Mouse (Mus musculus) left cerebral cortex, postnatal 14 days (tissue): ENCODE results near the gene Cptp. TPM values are rescaled to one million over a fixed set of nuclear protein-coding genes. Genes with fewer than 3 reads are reported as not detected.

ENCODE experiments used
- DNase-seq, 2 experiments: peaks; one replicate each; pipeline ENCODE4 v3.0.0; 2021 to 2022; ENCODE audit warnings: low spot score in 2 of 2, mixed read lengths in 1 of 2
- intact Hi-C: fragments of 180-260 bp; cut with DNase I; formaldehyde crosslinking; loops from one replicate; pipeline ENCODE4 v1.15.1; 2025
- total RNA-seq, 2 experiments: library from RNA; stranded (reverse); gene quantifications; 2 replicates each; pipeline ENCODE4 v1.2.3; 2021

Gene Cptp
- total RNA-seq, 2 experiments from 2014 or later: 28.8 to 29.7 TPM

- intact Hi-C loops: no loop called here
- no peak for DNase-seq
These were observed 20.7 kb downstream of the Cptp start for GRCm38 (mm10) chr4:155848434-155849095.

DNA sequence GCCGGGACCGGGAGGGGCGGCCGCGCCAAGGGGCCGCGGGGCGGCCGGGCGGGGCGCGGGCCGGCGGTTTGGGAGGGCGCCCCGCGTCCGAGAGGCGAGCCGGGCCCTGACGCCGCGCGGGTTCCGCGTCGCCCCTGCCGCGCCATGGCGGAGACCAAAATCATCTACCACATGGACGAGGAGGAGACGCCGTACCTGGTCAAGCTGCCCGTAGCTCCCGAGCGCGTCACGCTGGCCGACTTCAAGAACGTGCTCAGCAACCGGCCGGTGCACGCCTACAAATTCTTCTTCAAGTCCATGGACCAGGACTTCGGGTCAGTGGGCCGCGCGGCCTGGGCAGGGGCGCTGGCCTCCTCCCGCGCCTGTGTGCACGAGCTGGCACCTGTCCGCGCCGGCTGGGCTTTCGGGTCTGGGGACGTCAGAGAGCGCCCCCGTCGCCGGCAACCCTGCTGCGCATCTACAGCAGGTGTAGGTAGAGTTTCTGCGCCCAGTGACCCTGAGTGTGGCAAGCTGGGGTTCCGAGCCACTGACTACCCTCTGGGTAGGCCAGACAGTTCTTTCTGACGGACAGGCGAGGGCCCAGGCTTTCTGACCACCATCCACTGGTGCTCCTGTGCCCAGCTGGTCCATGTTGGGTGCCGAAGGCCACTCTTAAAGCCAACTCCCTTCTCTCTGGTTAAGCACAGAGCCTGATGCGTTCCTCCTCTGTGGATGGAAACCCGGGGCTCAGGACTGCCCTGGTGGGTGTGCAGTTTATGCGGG is 21.5 kb downstream of the Cptp start:
- DNase-seq: no peak
- intact Hi-C loops: no loop called here

- intact Hi-C loops: no loop called here
- DNase-seq: peak; percentile 90 to 96
These were observed 22.2 kb downstream of the Cptp start, which contains the start of gene Dvl1 for GRCm38 (mm10) chr4:155846871-155847578. Gene Dvl1 (plus strand): TSS chr4:155847402.

DNA sequence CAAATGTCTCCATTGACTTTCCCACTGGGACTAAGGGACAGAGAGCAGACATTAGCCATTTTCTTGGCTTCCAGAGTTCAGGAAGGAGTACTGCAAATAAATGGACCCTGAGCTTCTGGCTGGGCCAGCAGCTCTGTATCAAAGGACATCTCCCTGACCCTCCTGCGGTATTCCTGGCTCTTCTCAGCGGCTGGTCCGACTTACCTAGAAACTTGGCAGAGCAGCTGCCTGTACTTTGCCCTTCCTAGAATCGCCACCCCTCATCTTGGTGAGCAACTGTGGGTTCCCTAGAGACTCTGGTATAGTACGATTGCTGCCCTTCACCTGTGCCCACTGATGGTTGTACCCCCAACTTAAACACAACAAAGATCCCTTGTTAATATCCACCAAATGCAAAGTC is 26.0 kb downstream of the Cptp start:
- no peak for DNase-seq
- intact Hi-C loops: no loop called here

DNA sequence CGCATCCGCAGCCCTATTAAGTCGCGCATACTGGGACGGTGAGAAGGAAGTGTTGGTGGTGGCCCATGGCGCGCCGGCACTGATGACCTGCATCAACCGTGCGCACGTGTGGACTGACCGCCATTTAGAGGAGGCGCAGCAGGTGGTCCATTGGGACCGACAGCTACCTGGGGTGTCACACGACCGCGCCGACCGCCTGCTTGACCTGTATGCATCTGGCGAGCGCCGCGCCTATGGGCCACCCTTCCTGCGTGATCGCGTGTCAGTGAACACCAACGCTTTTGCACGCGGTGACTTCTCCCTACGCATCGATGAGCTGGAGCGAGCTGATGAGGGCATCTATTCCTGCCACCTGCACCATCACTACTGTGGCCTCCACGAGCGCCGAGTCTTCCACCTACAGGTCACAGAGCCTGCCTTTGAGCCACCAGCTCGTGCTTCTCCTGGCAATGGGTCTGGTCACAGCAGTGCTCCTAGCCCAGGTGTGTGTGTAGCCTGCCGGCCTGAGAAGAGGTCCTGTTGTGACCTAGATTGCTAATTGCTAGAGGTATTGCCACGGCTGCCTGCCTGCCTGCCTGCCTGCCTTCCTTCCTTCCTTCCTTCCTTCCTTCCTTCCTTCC is 27.5 kb downstream of the Cptp start:
- intact Hi-C loops: no loop called here
- DNase-seq: no peak

DNA sequence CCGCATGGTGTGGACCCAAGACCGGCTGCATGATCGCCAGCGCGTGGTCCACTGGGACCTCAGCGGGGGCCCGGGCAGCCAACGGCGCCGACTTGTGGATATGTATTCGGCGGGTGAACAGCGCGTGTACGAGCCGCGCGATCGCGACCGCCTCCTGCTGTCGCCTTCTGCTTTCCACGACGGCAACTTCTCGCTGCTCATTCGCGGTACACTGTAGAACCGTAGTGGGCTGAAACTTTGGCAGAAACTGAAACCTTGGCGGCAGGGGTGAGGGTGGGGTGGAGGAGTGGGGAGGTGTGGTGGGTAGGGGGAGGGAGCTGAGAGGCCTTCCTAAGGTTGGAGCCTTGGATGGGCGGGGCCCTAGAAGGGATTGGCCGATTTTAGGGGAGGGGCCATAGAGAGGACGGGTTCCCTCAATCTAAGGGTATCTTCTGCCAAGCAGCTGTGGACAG is 28.2 kb downstream of the Cptp start:
- intact Hi-C loops: no loop called here
- peak in 1 of 2 experiments; percentile 62 for DNase-seq

GRCm38 (mm10) chr4:155840076-155841002 is 28.9 kb downstream of the Cptp start:
- intact Hi-C loops: no loop called here
- peak in 1 of 2 experiments; percentile 59 for DNase-seq

- peak in 1 of 2 experiments; percentile 41 for DNase-seq
These were observed 29.7 kb downstream of the Cptp start, which contains the start of gene Mxra8 for GRCm38 (mm10) chr4:155839483-155839910. Gene Mxra8 (plus strand): TSS chr4:155839680.

DNA sequence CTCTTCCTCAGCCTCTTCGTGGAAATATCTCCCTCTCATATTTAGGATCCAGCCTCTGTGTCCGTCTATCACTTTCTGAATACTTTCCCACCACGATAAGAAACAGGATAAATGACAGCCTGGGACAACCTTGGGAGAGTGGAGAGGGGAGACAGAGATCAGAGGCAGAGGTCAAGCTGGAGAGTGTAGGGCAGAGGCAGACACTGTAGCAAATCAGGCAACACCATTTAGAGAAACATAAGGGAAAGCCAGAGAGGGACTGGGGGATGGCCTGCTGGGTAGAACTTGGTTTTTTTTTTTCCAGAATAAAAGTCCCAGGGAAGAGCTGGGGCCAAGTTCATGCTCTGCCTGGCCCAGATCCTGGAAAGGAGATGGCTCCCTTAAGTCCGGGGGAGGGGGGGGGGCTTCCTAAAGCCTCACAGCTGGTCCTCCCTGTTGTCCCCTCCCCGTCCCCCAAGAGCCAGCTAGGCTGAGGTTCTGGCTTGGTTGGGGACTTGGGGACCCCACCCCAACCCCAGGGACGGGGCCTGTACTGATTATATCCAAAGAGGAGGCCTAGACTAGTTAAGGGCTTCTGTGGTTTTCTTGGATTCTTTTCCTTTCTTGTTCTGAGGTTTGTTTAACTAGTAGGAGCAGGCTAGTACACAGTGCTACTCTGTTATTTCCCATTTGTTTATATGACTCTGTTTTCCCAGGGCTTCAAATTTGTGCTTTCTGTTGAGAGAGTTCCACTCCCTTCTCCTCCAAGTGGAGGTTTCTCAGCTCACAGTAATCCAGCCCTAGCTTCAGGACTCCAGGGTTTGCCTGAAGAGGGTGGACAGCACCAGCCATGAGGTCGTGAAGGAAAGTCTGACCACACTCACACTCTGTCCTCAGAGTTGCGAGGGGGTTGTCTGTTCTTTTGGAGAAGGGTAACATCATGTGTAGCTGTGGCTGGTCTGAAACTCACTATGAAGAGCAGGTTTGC is 30.8 kb downstream of the Cptp start:
- intact Hi-C loops: no loop called here
- no peak for DNase-seq

More at GRCm38 (mm10) chr4:155839483-155839910, 29.7 kb downstream of the Cptp start, which contains the start of gene Mxra8:
- intact Hi-C loops: no loop called here

DNA sequence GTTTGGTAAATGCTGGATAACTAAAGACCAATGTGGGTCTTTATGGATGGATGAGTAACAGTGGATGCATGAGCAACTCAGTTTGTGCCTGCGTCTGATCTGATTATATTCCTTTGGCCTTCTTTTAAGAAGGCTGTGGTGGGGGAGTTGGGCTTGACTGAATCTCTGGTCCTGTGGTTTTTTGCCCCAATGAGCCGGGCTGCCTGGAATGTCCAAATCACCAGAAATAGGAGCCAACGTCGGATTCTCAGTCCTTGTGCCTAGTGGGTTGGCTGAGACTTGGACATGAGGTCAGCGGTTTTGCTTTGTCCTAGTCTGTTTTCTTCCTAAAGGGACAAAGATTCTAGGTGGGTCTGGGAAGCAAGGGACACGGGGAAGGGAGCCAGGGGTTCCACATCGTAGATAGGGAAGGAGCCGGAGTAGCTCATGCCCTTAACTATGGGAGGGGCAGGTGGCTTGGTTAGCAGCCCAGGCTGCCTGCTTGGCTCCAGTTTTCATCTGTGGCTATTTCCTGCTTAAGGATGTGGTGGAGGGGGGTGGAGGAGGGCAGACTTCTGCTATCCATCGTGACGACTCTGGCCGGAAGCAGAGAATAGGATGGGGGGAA is 31.7 kb downstream of the Cptp start:
- no peak for DNase-seq

GRCm38 (mm10) chr4:155833836-155834235 is 35.4 kb downstream of the Cptp start:
- peak; percentile 77 to 94 for DNase-seq
- intact Hi-C loops: no loop called here

More for the DNA sequence above, 31.7 kb downstream of the Cptp start:
- intact Hi-C loops: no loop called here

- DNase-seq: no peak
- intact Hi-C loops: no loop called here
These were observed 36.0 kb downstream of the Cptp start for GRCm38 (mm10) chr4:155833234-155833633.

DNA sequence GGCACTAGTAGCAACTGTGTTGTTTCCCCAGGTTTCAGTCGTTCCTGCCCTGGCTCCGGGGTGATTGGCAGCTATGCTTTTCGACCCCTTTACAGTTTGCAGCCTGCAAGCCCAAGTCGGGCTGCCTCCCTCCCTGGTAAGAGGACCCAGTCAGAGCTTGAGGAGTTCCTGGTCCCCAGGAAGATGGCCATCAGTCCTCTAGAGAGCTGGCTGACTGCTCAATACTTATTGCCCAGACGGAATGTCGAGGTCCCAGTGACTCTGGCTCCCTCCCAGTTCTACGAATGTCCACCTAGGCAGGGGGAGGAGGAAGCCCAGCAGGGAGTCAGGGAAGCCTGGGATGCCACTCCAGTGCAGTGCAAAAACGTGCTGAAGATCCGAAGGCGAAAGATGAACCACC is 36.9 kb downstream of the Cptp start:
- no peak for DNase-seq
- intact Hi-C loops: no loop called here

DNA sequence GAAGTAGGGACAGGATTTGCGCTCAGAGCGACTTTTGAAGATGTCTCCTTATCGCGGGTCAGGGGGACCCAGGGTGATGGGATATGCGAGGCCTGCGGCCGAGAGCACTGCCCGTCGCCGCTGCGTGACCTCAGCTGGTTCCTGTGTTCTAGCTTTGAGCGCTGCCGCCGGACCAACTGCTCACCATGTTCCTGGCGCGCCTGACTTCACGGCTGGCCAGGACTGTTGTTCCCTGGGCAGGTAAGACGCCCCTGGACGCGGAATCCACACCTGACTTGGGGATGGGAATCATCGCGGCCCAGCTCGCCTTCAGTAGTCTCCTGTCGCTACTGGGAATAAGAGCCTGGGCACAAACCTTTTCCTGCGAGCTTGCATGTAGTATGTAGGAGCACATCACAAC is 37.4 kb downstream of the Cptp start:
- no peak for DNase-seq
- intact Hi-C loops: no loop called here

- intact Hi-C loops: no loop called here
- DNase-seq: peak; percentile 95 to 97
These were observed 38.0 kb downstream of the Cptp start, which contains the start of gene Aurkaip1 for GRCm38 (mm10) chr4:155831205-155831766. Gene Aurkaip1 (plus strand): TSS chr4:155831272.

- no peak for DNase-seq
- intact Hi-C loops: no loop called here
These were observed 38.6 kb downstream of the Cptp start for GRCm38 (mm10) chr4:155830596-155830995.

DNA sequence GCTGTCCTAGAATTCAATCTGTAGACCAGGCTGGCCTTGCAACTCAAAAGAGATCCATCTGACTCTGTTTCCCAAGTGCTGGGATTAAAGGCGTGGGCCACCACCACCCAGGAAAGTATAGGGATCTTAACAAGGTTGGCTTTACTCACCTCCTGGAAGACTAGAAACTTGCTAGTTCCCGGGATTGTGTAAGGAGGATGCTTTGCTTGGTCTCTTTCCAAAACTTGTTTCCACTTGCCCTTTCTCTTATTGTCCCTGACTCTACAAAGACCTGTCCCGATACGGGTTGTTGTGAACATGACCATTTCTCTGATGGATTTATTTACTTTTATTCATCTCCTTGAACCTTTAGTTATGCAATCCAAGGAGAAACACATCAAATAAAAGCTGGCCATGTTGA is 39.4 kb downstream of the Cptp start:
- DNase-seq: no peak
- intact Hi-C loops: no loop called here
